In genomic region chr6:121326486-121327069, GRCm38 (mm10) we compare ENCODE assay signal across 12 mouse cellular contexts. TPM values are rescaled to one million over a fixed set of nuclear protein-coding genes. Genes with fewer than 3 reads are reported as not detected.
DNase-seq lines count a peak whose midpoint lies in the region; ATAC-seq and TF ChIP-seq lines count a peak whose summit lies in the region.
"Had no signal": no experiment of that assay in that cellular context is flagged by ENCODE, and none has a peak within 500 bp of the region (broad histone marks: within the 10 kb centered on the region; RNA-seq: fewer than 3 reads in every experiment).

No protein-coding gene starts in this region.

- DNase-seq in adrenal gland, postnatal 10 days = peak; percentile 50
- no peak for DNase-seq in adrenal gland, adult 8-10 months
- DNase-seq in hindbrain, postnatal 0 days (ENCODE audit: low spot score) = peak; percentile 53
- peak; percentile 17 for DNase-seq in thymus, postnatal 25 days
- DNase-seq in thymus, adult 2 months = no peak
- no peak for DNase-seq in spleen, adult 18-20 months
- DNase-seq: layer of hippocampus, adult 9-11 months; lung, postnatal 36 days had no signal

- peaks cover 17% of the 10 kb centered on the region for H3K4me1 ChIP-seq in hindbrain, postnatal 0 days (ENCODE audit: insufficient read depth, low read length)
- peaks cover 15% of the 10 kb centered on the region for H3K4me1 ChIP-seq in hindbrain, embryonic 13.5 days (replicated peaks)
- peaks cover 9% of the 10 kb centered on the region for H3K4me1 ChIP-seq in thymus, adult 2 months (replicated peaks; ENCODE audit: control insufficient read depth, insufficient read depth, low read length)
- H3K4me1 ChIP-seq: intestine, embryonic 15.5 days had no signal

- TF ChIP-seq POLR2A in thymus, adult 2 months (IDR thresholded peaks at IDR 0.05; ENCODE audit: control insufficient read depth, extremely low read depth, insufficient read depth, low read length, poor library complexity) = no peak

- ATAC-seq in hindbrain, postnatal 0 days = peak; percentile 46; the same call in 1 of the 2 replicates
- no peak for ATAC-seq in hindbrain, embryonic 13.5 days (ENCODE audit: low FRiP score)
- ATAC-seq in erythroblast, adult 5-6 weeks (replicated peaks; ENCODE audit: low FRiP score, poor library complexity, severe bottlenecking) = no peak
- ATAC-seq: intestine, embryonic 15.5 days had no signal

- H3K27me3 ChIP-seq in hindbrain, postnatal 0 days (ENCODE audit: insufficient read depth, low read length) = no peaks in the 10 kb centered on the region
- H3K27me3 ChIP-seq in hindbrain, embryonic 13.5 days = peaks cover 11% of the 10 kb centered on the region; the same call in 1 of the 2 replicates
- H3K27me3 ChIP-seq in thymus, adult 2 months (ENCODE audit: control insufficient read depth, insufficient read depth, low read length) = no peaks in the 10 kb centered on the region
- H3K27me3 ChIP-seq: intestine, embryonic 15.5 days; limb, embryonic 12.5 days had no signal

- no peak overlapping the region for H3K9ac ChIP-seq in hindbrain, postnatal 0 days (replicated peaks; ENCODE audit: low read length)
- H3K9ac ChIP-seq in hindbrain, embryonic 13.5 days = no peak overlapping the region
- H3K9ac ChIP-seq: intestine, embryonic 15.5 days; limb, embryonic 12.5 days had no signal

- 47% methylated on average over 10 of the region's 10 CpGs for WGBS in hindbrain, postnatal 0 days
- 64% methylated on average over 10 of the region's 10 CpGs for WGBS in hindbrain, embryonic 13.5 days
- 61% methylated on average over 10 of the region's 10 CpGs for WGBS in thymus, adult 2 months

- no peak overlapping the region for H3K4me2 ChIP-seq in hindbrain, postnatal 0 days (ENCODE audit: low read depth, low read length)
- no peak overlapping the region for H3K4me2 ChIP-seq in hindbrain, embryonic 13.5 days
- H3K4me2 ChIP-seq: intestine, embryonic 15.5 days; limb, embryonic 12.5 days had no signal

- no peak overlapping the region for H3K4me3 ChIP-seq in hindbrain, postnatal 0 days (ENCODE audit: low read length)
- no peak overlapping the region for H3K4me3 ChIP-seq in hindbrain, embryonic 13.5 days
- no peak overlapping the region for H3K4me3 ChIP-seq in thymus, adult 2 months (ENCODE audit: control insufficient read depth, insufficient read depth, low read length)
- H3K4me3 ChIP-seq: intestine, embryonic 15.5 days; limb, embryonic 12.5 days had no signal

- H3K36me3 ChIP-seq in hindbrain, postnatal 0 days (ENCODE audit: insufficient read depth, low read length) = no peaks in the 10 kb centered on the region
- H3K36me3 ChIP-seq in hindbrain, embryonic 13.5 days = no peaks in the 10 kb centered on the region
- H3K36me3 ChIP-seq in thymus, adult 2 months (ENCODE audit: control insufficient read depth, insufficient read depth, low read length) = no peaks in the 10 kb centered on the region
- H3K36me3 ChIP-seq: intestine, embryonic 15.5 days; limb, embryonic 12.5 days had no signal

- H3K9me3 ChIP-seq in hindbrain, postnatal 0 days (ENCODE audit: low read length) = no peaks in the 10 kb centered on the region
- no peaks in the 10 kb centered on the region for H3K9me3 ChIP-seq in hindbrain, embryonic 13.5 days
- H3K9me3 ChIP-seq: intestine, embryonic 15.5 days; limb, embryonic 12.5 days had no signal

- H3K27ac ChIP-seq in hindbrain, postnatal 0 days = no peak overlapping the region
- H3K27ac ChIP-seq in hindbrain, embryonic 13.5 days = no peak overlapping the region
- H3K27ac ChIP-seq in thymus, adult 2 months (ENCODE audit: control insufficient read depth, insufficient read depth, low read length) = no peak overlapping the region
- H3K27ac ChIP-seq: intestine, embryonic 15.5 days; limb, embryonic 12.5 days had no signal

- TF ChIP-seq CTCF in hindbrain, postnatal 0 days (IDR thresholded peaks at IDR 0.05; ENCODE audit: low read depth) = no peak
- no peak for TF ChIP-seq CTCF in thymus, adult 2 months (IDR thresholded peaks at IDR 0.05; ENCODE audit: borderline replicate concordance, control insufficient read depth, extremely low read depth, insufficient read depth, low read length, poor library complexity)

RNA-seq across cellular contexts. Expression of gene Slc6a12, which starts 16.3 kb away (rescaled TPM):
- 1 to 10 TPM; 4.0 to 7.0 TPM for total RNA-seq in adrenal gland, postnatal 10 days (2021)
- under 1 TPM in 3 of 4 experiments, not detected in 1; 0.20 to 0.83 (median 0.55) TPM for total RNA-seq in adrenal gland, adult 8-10 months (2022)
- total RNA-seq in hindbrain, postnatal 0 days (2014; rRNA removed) = 7.1 and 12.8 TPM in 2 replicates
- polyA plus RNA-seq in hindbrain, postnatal 0 days (2015; fragmentation: Nextera tagmentation; extraction: Ambion mirVana) = 5.7 and 5.9 TPM in 2 replicates
- 0.27 and 0.44 TPM in 2 replicates for polyA plus RNA-seq in hindbrain, embryonic 13.5 days (2015; fragmentation: Nextera tagmentation; extraction: Ambion mirVana)
- 0.43 and 0.70 TPM in 2 replicates for polyA plus RNA-seq in thymus, adult 2 months (2012; rRNA removed)
- 0.63 and 1.7 TPM in 2 replicates for total RNA-seq in erythroblast, adult 5-6 weeks (2015; ENCODE audit: low replicate concordance)
- 1.9 and 3.2 TPM in 2 replicates for total RNA-seq in erythroblast, adult 5-6 weeks (2017; ENCODE audit: low replicate concordance)
- polyA plus RNA-seq: limb, embryonic 12.5 days had no signal

RNA-seq across cellular contexts. Expression of gene Slc6a13, which starts 26.6 kb away (rescaled TPM):
- total RNA-seq in adrenal gland, postnatal 10 days (2021) = 10 to 100 TPM; 11.4 to 27.6 TPM
- 1 to 10 TPM in 3 of 4 experiments, under 1 TPM in 1; 0.63 to 9.7 (median 3.0) TPM for total RNA-seq in adrenal gland, adult 8-10 months (2022)
- total RNA-seq in hindbrain, postnatal 0 days (2014; rRNA removed) = 42.1 and 58.2 TPM in 2 replicates
- polyA plus RNA-seq in hindbrain, postnatal 0 days (2015; fragmentation: Nextera tagmentation; extraction: Ambion mirVana) = 55.4 and 60.7 TPM in 2 replicates
- polyA plus RNA-seq in hindbrain, embryonic 13.5 days (2015; fragmentation: Nextera tagmentation; extraction: Ambion mirVana) = 35.8 and 36.9 TPM in 2 replicates
- 1.9 and 2.4 TPM in 2 replicates for polyA plus RNA-seq in thymus, adult 2 months (2012; rRNA removed)
- total RNA-seq in erythroblast, adult 5-6 weeks (2015; ENCODE audit: low replicate concordance) = 1.7 and 3.1 TPM in 2 replicates
- 0.56 and 1.4 TPM in 2 replicates for total RNA-seq in erythroblast, adult 5-6 weeks (2017; ENCODE audit: low replicate concordance)

Comparison
In these comparisons a context has a peak if more than half of its experiments do, and no peak if none do; other contexts are left out.
1. DNase-seq: peak in adrenal gland, postnatal 10 days (single experiment), hindbrain, postnatal 0 days (single experiment) and thymus, postnatal 25 days (single experiment); none in adrenal gland, adult 8-10 months (single experiment), thymus, adult 2 months (single experiment) and spleen, adult 18-20 months (0 of 2).